Mouse (Mus musculus) lung, embryonic 16.5 days (tissue): ENCODE measurements around the gene Dtl. TPM values are rescaled to one million over a fixed set of nuclear protein-coding genes. Genes with fewer than 3 reads are reported as not detected.

Experiments used
- ATAC-seq: fragments of 200-750 bp; cut with Nextera tagmentation; 2 replicates; pipeline ENCODE4 v1.8.0; 2017; ENCODE audit warnings: low read depth, mild to moderate bottlenecking, moderate library complexity
- H3K27ac ChIP-seq: fragments of 300-500 bp; sonication (generic); 2 replicates; pipeline ENCODE4 v1.5.1; 2014; ENCODE audit warnings: mild to moderate bottlenecking, control low read depth, low read length
- H3K27me3 ChIP-seq: fragments of 300-500 bp; sonication (generic); 2 replicates; pipeline ENCODE4 v1.6.1; 2014; ENCODE audit warnings: low read depth, low read length, mixed read lengths; ENCODE audit not compliant: control insufficient read depth, insufficient read depth
- H3K36me3 ChIP-seq: fragments of 300-500 bp; sonication (generic); 2 replicates; pipeline ENCODE4 v1.6.1; 2014; ENCODE audit warnings: low read length; ENCODE audit not compliant: control insufficient read depth, insufficient read depth
- H3K4me1 ChIP-seq: fragments of 300-500 bp; sonication (generic); replicated peaks from 2 replicates; pipeline ENCODE4 v1.6.1; 2014; ENCODE audit warnings: low read length, mixed read lengths; ENCODE audit not compliant: control insufficient read depth, insufficient read depth
- H3K4me2 ChIP-seq: fragments of 300-500 bp; sonication (generic); 2 replicates; pipeline ENCODE4 v1.6.1; 2014; ENCODE audit warnings: low read depth, low read length, control low read depth
- H3K4me3 ChIP-seq: fragments of 300-500 bp; sonication (generic); 2 replicates; pipeline ENCODE4 v1.5.1; 2014; ENCODE audit warnings: mild to moderate bottlenecking, low read length, control low read depth
- H3K9ac ChIP-seq: fragments of 300-500 bp; sonication (generic); 2 replicates; pipeline ENCODE4 v1.6.1; 2014; ENCODE audit warnings: low read length, control low read depth
- H3K9me3 ChIP-seq: fragments of 300-500 bp; sonication (generic); 2 replicates; pipeline ENCODE4 v1.6.1; 2016; ENCODE audit warnings: low read length; ENCODE audit not compliant: control insufficient read depth
- WGBS: fragments of 180-500 bp; shearing (Covaris S2); extraction: QIAGEN DNeasy Blood & Tissue Kit; methylation state at CpG from one replicate; pipeline ENCODE4 v1.1.7; 2014; 5-methylcytosine and 5-hydroxymethylcytosine counted together
- polyA plus RNA-seq: library from polyadenylated mRNA; unstranded; fragments of >200 nt; fragmentation: Nextera tagmentation; extraction: Ambion mirVana; gene quantifications from 2 replicates; pipeline ENCODE4 v1.2.1, GENCODE M21; 2015

Gene Dtl
- polyA plus RNA-seq, 1 experiment from 2014 or later, result 54.0 TPM

GRCm38 (mm10) chr1:191569625-191570024, 5.7 kb downstream of the Dtl start:
- Histone ChIP-seq H3K27me3 (no peaks in the 10 kb centered on the region), H3K9me3 (no peaks in the 10 kb centered on the region), H3K27ac (no peak overlapping the region), H3K4me3 (no peak overlapping the region), H3K9ac (no peak overlapping the region), H3K4me1 (peaks cover 4% of the 10 kb centered on the region; the same call in 1 of the 2 replicates), H3K36me3 (peaks cover 13% of the 10 kb centered on the region), H3K4me2 (no peak overlapping the region)
- no peak for ATAC-seq
- WGBS, result 96% methylated on average over 2 of the region's 2 CpGs

DNA sequence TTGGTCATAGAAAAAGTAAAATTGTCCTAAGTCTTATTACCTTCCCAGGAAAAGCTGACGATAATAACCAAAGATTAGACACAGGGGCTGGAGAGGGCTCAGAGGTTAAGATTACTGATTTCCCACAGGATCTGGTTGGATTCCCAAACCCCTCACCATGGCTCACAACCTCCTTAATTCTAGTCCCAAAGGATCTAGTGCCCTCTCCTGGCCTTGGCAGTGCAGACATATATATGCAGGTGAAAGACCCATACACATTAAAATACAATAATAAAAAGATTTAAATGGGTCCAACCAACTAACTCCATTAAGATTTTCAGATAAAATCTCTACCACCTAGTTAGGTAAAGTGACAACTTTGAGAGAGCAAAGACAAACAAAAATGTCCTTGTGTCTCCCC, 7.5 kb downstream of the Dtl start:
- H3K4me1 ChIP-seq, result no peaks in the 10 kb centered on the region; the same call in 1 of the 2 replicates
- ATAC-seq, result no peak
- 89% methylated on average over 1 of the region's 1 CpGs for WGBS
- no peaks in the 10 kb centered on the region for H3K9me3 ChIP-seq
- H3K27me3 ChIP-seq, result no peaks in the 10 kb centered on the region
- H3K9ac ChIP-seq, result no peak overlapping the region
- H3K4me2 ChIP-seq, result no peak overlapping the region
- H3K27ac ChIP-seq, result no peak overlapping the region
- H3K36me3 ChIP-seq, result peaks cover 13% of the 10 kb centered on the region
- no peak overlapping the region for H3K4me3 ChIP-seq

DNA sequence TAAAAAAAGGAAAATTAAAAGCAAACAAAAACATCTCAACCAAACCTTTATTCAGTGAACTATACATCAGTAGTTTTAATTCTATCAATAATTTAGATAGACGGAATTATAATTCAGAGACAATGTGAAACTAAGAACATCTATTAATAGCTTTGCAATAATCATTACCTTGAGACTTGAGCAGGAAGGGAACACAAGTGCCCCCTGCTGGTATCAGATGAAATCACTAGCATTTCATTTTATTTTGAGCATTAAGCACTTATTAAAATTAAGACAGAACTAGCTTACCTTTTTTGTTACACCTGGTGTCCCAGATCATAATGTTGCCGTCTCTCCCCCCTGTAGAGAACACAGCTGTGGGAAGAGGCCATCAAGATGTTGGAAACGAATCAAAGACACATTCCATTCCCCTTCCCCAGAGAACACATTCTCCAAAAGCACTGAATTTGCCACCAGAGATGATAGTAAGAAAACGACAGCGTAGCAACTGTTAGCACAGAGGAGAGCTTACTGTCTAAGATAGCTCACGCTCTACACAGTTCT, 12.4 kb downstream of the Dtl start:
- no peak overlapping the region for H3K4me3 ChIP-seq
- H3K27me3 ChIP-seq, result no peaks in the 10 kb centered on the region
- no peaks in the 10 kb centered on the region for H3K9me3 ChIP-seq
- H3K27ac ChIP-seq, result no peak overlapping the region
- H3K9ac ChIP-seq, result no peak overlapping the region
- H3K36me3 ChIP-seq, result peaks cover 2% of the 10 kb centered on the region; the same call in 1 of the 2 replicates
- ATAC-seq, result no peak
- WGBS, result 60% methylated on average over 6 of the region's 6 CpGs
- H3K4me1 ChIP-seq, result no peaks in the 10 kb centered on the region
- no peak overlapping the region for H3K4me2 ChIP-seq

GRCm38 (mm10) chr1:191559779-191560178, 15.6 kb downstream of the Dtl start:
- H3K27ac ChIP-seq, result no peak overlapping the region
- H3K4me1 ChIP-seq, result no peaks in the 10 kb centered on the region
- no peaks in the 10 kb centered on the region for H3K9me3 ChIP-seq
- no peak for ATAC-seq
- H3K4me2 ChIP-seq, result no peak overlapping the region
- H3K9ac ChIP-seq, result no peak overlapping the region
- peaks cover 5% of the 10 kb centered on the region; the same call in 1 of the 2 replicates for H3K36me3 ChIP-seq
- WGBS, result 65% methylated on average over 5 of the region's 5 CpGs
- H3K27me3 ChIP-seq, result no peaks in the 10 kb centered on the region
- H3K4me3 ChIP-seq, result no peak overlapping the region

- Histone ChIP-seq H3K4me2 (no peak overlapping the region), H3K9ac (no peak overlapping the region), H3K27me3 (no peaks in the 10 kb centered on the region), H3K36me3 (peaks cover 11% of the 10 kb centered on the region), H3K4me1 (no peaks in the 10 kb centered on the region), H3K9me3 (no peaks in the 10 kb centered on the region), H3K27ac (no peak overlapping the region), H3K4me3 (no peak overlapping the region)
- ATAC-seq, result peak; percentile 64
- 57% methylated on average over 8 of the region's 8 CpGs for WGBS
Observed at GRCm38 (mm10) chr1:191557109-191557508, 18.2 kb downstream of the Dtl start.

DNA sequence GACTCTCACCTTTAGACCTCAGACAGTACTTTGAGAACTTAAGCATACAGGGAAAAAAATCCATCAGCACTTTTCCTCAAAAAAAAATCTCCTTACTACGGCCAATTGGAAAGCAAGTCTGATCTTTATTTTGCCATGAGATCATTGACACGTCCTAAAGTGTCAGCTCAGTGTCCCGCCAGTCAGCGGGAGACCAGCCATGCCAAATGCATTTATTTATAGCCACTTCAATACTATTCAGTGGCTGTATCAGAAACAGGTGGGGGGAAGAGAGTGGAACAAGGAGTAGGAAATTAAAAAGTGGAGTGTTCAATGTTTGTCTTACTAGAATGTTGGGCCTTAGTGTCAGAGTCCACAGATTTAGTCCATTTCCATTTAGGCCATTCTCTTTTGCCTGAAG, 24.6 kb downstream of the Dtl start:
- no peak overlapping the region for H3K4me3 ChIP-seq
- no peaks in the 10 kb centered on the region for H3K4me1 ChIP-seq
- H3K4me2 ChIP-seq, result no peak overlapping the region
- H3K36me3 ChIP-seq, result peaks cover 27% of the 10 kb centered on the region
- no peak for ATAC-seq
- H3K27me3 ChIP-seq, result no peaks in the 10 kb centered on the region
- H3K9ac ChIP-seq, result no peak overlapping the region
- H3K9me3 ChIP-seq, result no peaks in the 10 kb centered on the region
- WGBS, result 65% methylated on average over 4 of the region's 4 CpGs
- no peak overlapping the region for H3K27ac ChIP-seq

DNA sequence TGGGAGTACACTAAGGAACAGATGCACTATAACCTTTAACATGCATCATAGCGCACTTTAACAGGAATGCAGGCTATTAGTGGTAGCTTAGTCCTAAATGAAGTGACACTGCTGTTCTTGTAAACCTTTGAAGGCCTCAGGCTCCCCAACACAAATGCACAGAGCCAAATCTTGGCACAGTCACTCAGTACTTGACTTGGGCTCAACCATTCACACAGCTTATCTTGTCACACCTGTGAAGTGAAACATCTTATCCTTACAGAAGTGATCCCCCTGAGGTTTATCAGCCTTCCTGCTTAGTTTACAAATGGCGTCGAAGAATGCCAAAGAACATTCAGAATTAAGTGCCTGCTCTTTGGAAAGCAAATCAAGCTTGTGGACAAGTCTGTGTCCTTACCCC, 31.6 kb downstream of the Dtl start:
- H3K36me3 ChIP-seq, result peaks cover 23% of the 10 kb centered on the region
- WGBS, result 66% methylated on average over 3 of the region's 3 CpGs

GRCm38 (mm10) chr1:191541619-191542018, 33.7 kb downstream of the Dtl start:
- 74% methylated on average over 4 of the region's 4 CpGs for WGBS
- no peak for ATAC-seq
- H3K36me3 ChIP-seq, result peaks cover 17% of the 10 kb centered on the region
- H3K9me3 ChIP-seq, result no peaks in the 10 kb centered on the region
- H3K27me3 ChIP-seq, result no peaks in the 10 kb centered on the region
- no peak overlapping the region for H3K9ac ChIP-seq
- H3K4me3 ChIP-seq, result no peak overlapping the region
- no peak overlapping the region for H3K27ac ChIP-seq
- no peak overlapping the region for H3K4me2 ChIP-seq
- no peaks in the 10 kb centered on the region for H3K4me1 ChIP-seq

More for the DNA sequence above, 31.6 kb downstream of the Dtl start:
- Histone ChIP-seq H3K9me3 (no peaks in the 10 kb centered on the region), H3K27me3 (no peaks in the 10 kb centered on the region), H3K4me1 (no peaks in the 10 kb centered on the region), H3K9ac (no peak overlapping the region), H3K4me2 (no peak overlapping the region), H3K27ac (no peak overlapping the region), H3K4me3 (no peak overlapping the region)
- no peak for ATAC-seq

GRCm38 (mm10) chr1:191541014-191541413, 34.3 kb downstream of the Dtl start:
- Histone ChIP-seq H3K4me3 (no peak overlapping the region), H3K27me3 (no peaks in the 10 kb centered on the region), H3K36me3 (peaks cover 16% of the 10 kb centered on the region), H3K4me1 (no peaks in the 10 kb centered on the region), H3K9me3 (no peaks in the 10 kb centered on the region), H3K9ac (no peak overlapping the region), H3K4me2 (no peak overlapping the region), H3K27ac (no peak overlapping the region)
- ATAC-seq, result no peak
- 88% methylated on average over 9 of the region's 9 CpGs for WGBS

DNA sequence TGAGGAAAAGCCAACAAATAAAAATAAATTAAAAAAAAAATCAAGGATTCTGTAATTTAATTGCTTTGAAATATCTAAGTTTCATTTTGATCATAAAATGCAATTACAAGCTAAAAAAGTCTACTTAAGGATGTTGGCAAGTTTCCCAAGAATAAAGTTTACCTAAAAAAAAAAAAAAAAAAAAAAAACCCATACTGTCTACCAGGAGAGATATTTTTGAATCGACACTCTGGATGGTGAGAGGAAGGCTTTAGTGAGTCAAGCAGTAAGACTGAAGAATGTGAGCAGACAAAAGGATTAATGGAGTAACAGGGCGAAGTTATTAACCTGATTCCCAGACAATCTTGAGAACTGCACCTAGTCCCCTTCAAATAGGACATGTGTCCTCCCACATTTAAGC, 35.0 kb downstream of the Dtl start:
- Histone ChIP-seq H3K9me3 (no peaks in the 10 kb centered on the region), H3K36me3 (peaks cover 12% of the 10 kb centered on the region), H3K27me3 (no peaks in the 10 kb centered on the region), H3K27ac (no peak overlapping the region), H3K4me3 (no peak overlapping the region), H3K4me1 (no peaks in the 10 kb centered on the region), H3K4me2 (no peak overlapping the region), H3K9ac (no peak overlapping the region)
- WGBS, result 53% methylated on average over 2 of the region's 2 CpGs
- ATAC-seq, result no peak
